Mouse (Mus musculus) brain, embryonic 14.5 days (tissue): Measurements from ENCODE around the gene Ddx11. TPM values are rescaled to one million over a fixed set of nuclear protein-coding genes. Genes with fewer than 3 reads are reported as not detected.
"Not testable (repeated sequence)": the region's sequence is repeated elsewhere in the genome, so short reads cannot be mapped to it uniquely, and the experiment has no call there.

ENCODE experiments used
- DNase-seq: peaks from one replicate; pipeline ENCODE4 v3.0.0-alpha.2; 2011; ENCODE audit warnings: low read depth
- CTCF ChIP-seq: fragments of 200-500 bp; IDR thresholded peaks from 2 replicates; pipeline ENCODE4 v1.5.1; 2012; ENCODE audit warnings: inconsistent platforms, mild to moderate bottlenecking, moderate library complexity, borderline replicate concordance; ENCODE audit not compliant: insufficient read depth, insufficient read length; ENCODE audit errors: extremely low read depth
- POLR2A ChIP-seq: fragments of 200-500 bp; IDR thresholded peaks from 2 replicates; pipeline ENCODE4 v1.6.1; 2012; ENCODE audit warnings: mild to moderate bottlenecking, inconsistent platforms, borderline replicate concordance; ENCODE audit not compliant: poor library complexity, insufficient read depth, insufficient read length, severe bottlenecking; ENCODE audit errors: extremely low read depth
- polyA plus RNA-seq: library from polyadenylated mRNA; depleted of rRNA; stranded (reverse); fragments of >200 nt; gene quantifications from 2 replicates; pipeline ENCODE4 v1.2.3, GENCODE M21; 2012; rRNA removed

The Ddx11 gene
- polyA plus RNA-seq, 1 experiment: 7.8 TPM

DNA sequence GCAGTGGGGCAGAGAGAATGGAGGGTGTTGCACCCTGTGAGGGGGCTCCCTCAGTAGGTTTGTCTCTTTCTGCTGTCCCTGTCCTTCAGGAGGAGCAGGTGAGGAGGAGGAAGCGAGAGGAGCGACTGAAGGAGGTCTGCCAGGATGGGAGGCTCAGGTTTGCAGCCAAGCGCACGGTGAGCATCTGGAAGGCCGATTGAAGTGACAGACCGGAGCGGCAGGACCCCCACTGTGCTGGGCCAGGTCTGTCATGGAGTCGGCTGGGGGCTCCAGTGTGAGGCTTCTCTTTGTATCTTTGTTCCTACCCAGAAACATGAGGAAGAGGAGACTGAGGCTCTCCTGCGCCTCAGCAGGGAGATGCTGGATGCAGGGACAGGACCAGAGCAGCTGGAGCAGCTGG lies 7.1 kb downstream of the Ddx11 start:
- no peak for TF ChIP-seq POLR2A
- no peak for TF ChIP-seq CTCF
- DNase-seq: no peak

DNA sequence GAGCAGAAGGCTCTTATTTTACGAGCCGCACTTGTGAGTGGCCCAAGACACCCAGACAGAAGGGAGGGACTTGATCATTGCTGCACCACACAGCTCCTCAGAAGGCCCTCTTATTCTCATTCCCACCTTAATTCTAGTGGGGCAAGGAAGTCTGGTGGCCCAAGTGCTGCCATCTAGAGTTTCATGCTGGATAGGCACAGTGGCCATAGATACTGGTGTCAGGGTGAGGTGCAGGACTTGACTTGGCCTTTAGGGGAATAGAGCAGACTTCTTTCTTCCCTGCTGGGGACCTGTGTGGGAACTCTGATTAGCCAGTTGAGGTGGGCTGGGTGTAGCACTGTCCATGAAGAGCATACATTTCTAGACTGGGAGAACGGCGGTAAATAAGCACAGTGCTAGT lies 7.9 kb downstream of the Ddx11 start:
- no peak for DNase-seq

DNA sequence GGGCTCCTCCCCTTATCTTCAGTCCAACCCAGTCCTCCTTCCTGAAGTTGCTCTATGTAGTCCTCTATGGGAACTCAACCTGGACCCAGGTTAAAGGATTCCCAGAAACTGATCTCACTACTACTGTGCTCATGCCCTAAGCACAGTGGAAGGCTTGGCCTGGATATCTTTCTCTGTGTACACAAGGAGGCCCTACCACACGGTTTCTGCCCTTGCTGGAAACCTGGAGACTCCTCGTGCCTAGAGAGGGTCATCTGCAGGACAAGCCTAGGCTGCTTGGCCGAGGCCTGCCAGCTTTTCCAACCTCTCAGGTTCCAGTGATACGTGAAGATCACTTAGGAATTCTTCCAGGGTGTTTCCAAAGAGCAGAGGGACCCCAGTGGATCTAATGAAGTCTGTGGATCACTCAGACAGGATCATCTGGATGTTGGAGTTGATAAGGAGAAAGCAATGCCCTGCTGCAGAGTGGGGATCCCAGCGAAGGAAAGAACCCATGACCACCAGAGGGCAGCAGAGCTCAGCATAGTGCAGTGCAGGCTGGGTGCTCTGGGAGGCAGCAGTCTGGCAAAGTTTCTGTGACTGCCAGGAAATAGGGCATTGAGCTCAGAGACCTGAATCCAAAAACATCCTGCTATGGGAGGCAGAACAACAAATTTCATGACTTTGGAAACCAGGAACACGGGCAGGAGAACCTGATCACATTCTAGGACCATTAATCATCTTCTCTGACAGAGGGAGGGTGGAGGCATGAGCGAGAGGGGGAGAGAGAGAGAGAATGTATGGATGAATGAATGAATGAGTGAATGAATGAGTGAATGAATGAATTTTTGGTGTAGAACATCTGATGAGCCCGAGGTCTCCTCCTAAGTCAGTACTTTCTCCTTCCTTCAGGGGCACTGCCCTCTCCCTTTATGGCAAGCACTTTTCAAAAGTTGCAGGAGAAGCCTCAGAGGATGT lies 29.7 kb downstream of the Ddx11 start:
- DNase-seq: not testable (repeated sequence)

More for the DNA sequence above, 7.9 kb downstream of the Ddx11 start:
- TF ChIP-seq POLR2A (no peak), CTCF (peak; percentile 18; the same call in 1 of the 2 replicates)

DNA sequence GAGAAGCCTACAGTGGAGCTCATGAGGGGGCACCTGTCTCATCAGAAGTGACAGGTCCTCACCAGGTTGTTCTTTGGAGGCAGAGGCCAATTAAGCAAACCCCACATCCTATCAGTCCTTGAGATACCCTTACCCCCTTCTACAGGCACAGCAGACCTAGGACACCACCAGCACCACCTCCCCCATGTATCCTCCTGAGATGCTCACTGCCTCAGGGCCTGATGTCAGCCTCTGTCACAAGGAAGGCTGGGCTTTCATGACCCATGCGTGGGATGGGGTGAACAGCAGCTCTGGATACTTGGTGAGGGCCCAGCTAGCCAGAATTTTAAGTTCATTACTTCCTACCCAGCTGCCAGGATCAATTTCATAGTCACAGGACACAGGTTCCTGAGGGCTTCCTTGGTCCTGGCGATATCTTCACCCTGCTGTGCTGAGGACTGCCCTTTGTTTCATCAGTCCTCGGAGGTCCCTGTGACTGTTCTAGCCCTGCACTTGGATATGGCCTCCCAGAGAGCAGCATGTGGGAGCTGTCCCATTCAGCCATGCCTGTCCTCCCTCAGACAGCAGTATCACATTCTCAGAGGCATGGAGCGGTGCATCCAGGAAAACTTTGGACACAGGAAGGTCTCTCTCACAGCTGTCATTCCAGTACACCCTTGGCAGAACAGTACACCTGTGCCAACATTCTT lies 30.6 kb downstream of the Ddx11 start:
- DNase-seq: not testable (repeated sequence)

DNA sequence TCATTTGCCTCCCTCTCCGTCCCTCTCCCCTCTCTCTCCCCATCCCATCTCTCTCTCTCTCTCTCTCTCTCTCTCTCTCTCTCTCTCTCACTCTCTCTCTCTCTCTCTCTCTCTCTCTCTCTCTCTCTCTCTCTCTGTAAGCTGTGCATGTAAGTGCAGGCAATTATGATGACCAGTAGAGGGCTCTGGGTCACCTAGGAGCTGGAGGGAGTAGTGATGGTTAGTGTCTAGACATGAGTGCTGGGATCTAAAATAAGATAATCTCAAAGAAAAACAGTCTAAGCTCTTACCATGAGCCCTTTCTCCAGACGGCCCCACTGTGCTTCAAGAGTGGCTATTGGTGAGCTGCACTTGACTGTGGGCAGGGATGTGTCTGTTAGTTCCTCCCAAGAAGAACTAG lies 31.6 kb downstream of the Ddx11 start:
- TF ChIP-seq CTCF: no peak
- no peak for TF ChIP-seq POLR2A
- no peak for DNase-seq

DNA sequence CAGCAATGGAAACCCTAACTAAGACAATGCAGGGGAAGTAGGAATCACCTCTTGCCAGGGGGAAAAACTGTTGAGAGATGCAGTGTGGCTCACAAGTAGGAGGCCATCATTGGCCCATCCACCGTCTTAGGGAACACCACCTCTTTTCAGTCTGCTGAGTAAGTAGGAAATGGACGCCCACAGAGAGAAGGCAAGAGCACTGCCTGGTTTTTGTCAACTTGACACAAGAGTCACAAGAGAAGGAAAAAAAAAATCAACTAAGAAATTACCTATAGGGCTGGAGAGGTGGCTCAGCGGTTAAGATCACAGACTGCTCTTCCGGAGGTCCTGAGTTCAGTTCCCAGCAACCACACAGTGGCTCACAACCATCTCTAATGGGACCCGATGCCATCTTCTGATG lies 35.0 kb downstream of the Ddx11 start:
- TF ChIP-seq POLR2A: no peak
- DNase-seq: no peak

DNA sequence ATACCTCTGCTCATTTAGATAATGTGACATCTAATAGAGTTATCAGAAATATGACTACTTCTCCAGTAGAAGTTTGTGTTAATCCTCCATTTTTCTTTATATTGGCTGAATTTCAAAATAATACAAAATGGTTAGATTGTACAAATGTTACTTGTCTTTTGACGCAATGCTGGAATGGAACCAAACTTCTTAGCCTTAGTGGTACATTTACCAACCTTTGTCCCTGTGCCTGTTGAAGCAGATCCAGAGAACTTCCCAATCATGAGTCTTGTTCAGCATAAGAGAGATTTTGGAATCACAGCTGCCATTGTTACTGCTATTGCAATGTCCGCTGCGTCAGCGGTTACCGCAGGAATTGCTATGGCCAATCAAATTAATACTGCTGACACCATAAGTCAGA lies 43.8 kb downstream of the Ddx11 start:
- not testable (repeated sequence) for DNase-seq

DNA sequence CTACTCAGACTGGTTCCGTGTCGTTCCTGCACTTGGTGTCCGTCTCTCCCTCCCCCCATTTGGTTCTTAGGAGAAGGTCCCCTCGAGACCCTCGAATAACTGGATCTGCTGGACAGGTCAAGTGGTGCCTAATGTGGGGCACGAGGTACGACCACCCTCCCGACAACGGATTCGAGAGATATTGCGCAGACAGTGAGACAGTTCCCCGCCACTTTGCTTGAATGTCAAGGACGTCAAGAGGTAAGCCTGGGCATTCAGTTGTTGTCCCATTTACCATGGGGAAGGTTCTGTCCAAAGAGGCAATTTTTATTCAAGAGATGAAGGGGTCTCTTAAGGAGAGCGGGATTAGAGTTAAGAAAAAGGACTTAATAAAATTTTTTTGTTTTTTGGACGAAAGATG lies 47.7 kb downstream of the Ddx11 start:
- DNase-seq: not testable (repeated sequence)

DNA sequence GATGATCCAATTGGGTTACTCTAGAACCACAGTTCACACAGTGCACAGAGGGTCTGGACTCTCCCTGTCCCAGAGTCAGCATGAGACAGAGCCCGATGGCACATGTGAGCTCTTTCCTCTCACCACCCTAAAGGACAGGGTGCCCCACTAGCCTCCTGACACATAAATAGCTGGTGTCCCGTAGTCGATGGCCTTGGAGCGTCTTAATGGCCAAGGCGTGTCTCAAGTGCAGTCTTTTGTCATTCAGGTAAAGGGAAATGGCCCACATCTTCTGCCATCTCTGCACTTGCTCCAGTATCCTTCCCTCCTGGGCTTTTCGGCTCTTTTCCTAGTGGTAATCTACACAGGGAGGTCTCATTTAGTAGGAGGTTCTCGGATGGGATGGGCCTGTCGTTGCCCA lies 67.3 kb downstream of the Ddx11 start:
- TF ChIP-seq POLR2A (no peak), CTCF (no peak)
- DNase-seq: no peak

DNA sequence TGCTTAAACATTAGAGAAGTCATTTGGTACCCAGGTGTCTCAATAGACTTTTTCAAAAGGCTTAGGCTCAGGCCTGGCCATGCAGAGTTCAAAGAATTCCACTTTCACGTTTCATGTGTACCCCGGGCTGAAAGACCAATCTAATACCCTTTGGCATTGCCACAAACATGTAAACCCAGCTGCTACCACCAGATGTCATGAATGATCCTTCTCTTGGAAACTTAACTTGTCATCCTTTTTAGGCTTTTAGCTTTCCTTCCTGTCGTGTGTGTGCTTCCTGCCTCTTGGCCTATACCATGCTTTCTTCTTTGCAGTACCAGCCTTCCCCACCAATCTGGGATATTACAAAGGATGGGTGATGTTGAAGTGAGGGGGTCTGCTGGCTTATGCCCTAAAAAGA lies 73.7 kb downstream of the Ddx11 start:
- TF ChIP-seq POLR2A: no peak
- TF ChIP-seq CTCF: peak; percentile 17; the same call in 1 of the 2 replicates
- DNase-seq: peak; percentile 11

Other genes starting within 250 kb of the Ddx11 start
- 28.4 and 32.5 TPM in 2 replicates for gene Ralbp1, start 237.7 kb upstream of the Ddx11 start, polyA plus RNA-seq
- gene Twsg1, start 172.3 kb upstream of the Ddx11 start, polyA plus RNA-seq: 49.1 and 53.5 TPM in 2 replicates
- gene Ankrd12, start 46.4 kb upstream of the Ddx11 start, polyA plus RNA-seq: 20.8 and 28.3 TPM in 2 replicates
- gene Ndufv2, start 22.0 kb upstream of the Ddx11 start, polyA plus RNA-seq: 115 and 119 TPM in 2 replicates
- gene Washc1, start 12.0 kb upstream of the Ddx11 start, polyA plus RNA-seq: 56.1 and 58.3 TPM in 2 replicates